Mouse (Mus musculus) adrenal gland, adult 8-10 months (tissue): Measurements from ENCODE around the gene Ctnna2. TPM values are rescaled to one million over a fixed set of nuclear protein-coding genes. Genes with fewer than 3 reads are reported as not detected.

Experiments used
- DNase-seq: peaks from one replicate; pipeline ENCODE4 v3.0.0; 2022
- total RNA-seq, 4 experiments: library from RNA; stranded (reverse); gene quantifications; 2 replicates each; pipeline ENCODE4 v1.2.4; 2022

Ctnna2 gene
- total RNA-seq, 4 experiments from 2014 or later: 2.5 to 5.5 (median 3.8) TPM

DNA sequence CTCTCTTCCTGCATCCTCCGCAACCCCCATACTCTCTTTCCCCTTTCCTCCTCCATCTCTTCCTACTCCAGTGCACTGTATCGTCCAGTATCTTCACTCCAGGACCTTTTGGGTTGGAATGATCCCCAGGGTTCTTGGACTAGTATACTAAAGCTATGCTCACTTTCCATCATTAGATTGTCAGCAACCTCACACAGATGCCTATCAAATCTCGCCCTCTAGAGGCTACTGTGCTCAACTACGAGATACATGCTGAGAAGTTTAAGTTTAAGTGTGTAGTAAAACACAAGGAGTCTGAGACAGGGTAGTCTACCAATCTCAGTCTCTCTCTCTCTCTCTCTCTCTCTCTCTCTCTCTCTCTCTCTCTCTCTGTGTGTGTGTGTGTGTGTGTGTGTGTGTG, 396.9 kb downstream of the Ctnna2 start:
- DNase-seq: no peak

DNA sequence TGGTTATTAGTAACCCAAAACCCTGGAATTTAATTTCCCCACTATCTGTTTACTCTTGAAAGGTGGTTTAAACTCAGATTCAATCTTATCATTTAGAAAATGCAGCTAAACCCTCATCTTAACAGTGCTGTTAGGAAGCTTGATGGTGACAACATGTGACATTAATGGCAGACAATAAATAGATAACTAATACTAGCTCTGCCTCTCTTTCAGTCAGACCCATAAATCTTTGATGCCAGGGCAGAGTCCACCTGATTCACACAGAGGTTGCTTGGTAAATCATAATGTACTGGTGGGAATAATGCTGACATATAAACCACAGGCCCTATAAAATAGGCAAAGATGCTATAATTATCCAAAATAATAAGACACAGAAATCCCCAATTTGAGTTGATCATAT, 398.6 kb downstream of the Ctnna2 start:
- no peak for DNase-seq

- no peak for DNase-seq
Measured at GRCm38 (mm10) chr6:77578612-77579011, 400.9 kb downstream of the Ctnna2 start.

GRCm38 (mm10) chr6:77577585-77577984, 401.9 kb downstream of the Ctnna2 start:
- DNase-seq: no peak

DNA sequence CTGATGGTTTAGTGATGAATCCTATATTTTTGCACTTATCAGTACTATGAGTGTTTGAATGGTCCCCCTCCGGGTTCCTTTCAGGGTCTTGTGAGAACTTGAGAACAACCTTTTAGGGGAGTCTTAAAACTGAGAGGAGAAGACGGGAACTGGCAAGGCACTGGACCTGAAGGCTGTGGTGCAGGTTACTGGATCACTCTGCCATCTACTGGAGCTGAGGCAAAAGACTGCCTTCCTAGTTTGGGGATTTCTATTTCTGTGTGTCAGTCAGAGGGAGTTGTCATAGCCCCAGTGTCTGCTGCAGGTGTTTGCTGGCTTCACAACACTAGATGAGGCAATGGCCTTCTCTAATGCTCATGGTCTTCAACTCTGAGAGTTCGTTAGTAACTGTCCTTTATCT, 406.9 kb downstream of the Ctnna2 start:
- no peak for DNase-seq

GRCm38 (mm10) chr6:77569851-77570250, 409.6 kb downstream of the Ctnna2 start:
- no peak for DNase-seq

GRCm38 (mm10) chr6:77556181-77556580, 423.3 kb downstream of the Ctnna2 start:
- no peak for DNase-seq

DNA sequence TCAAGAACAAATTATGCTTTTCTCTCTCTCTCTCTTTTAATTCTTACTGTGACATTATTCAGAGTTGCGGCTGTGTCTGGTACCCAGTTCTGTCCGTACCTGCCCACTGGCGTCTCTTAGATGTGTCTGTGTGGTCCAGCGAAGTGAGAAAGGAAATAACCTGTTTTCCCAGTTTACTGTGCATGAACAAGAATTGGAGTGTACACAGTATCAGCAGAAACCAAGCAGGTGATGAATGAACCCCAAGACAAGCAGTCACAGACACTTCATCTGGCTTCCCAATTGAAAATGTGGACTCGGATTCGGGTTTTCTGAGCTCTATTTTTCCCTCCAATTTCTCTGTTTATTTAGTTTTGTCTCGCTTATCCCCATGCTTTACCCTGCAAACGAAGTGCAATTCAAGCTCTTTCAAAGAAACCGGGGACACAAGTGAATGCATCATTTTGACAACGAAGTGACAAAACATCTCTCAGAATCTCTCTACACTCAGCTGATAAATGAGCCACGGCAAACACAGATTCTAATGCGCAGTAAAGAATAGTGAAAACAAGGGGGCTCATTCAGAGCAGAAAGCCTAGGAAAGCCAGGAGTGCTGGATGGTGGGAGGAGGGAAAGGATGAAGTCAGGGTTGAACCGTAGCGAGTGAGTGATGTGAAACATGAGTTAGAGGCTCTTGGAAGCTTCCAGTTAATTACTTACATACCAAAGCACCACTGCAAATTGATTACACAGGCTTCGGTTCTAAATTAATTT, 442.3 kb downstream of the Ctnna2 start:
- no peak for DNase-seq

DNA sequence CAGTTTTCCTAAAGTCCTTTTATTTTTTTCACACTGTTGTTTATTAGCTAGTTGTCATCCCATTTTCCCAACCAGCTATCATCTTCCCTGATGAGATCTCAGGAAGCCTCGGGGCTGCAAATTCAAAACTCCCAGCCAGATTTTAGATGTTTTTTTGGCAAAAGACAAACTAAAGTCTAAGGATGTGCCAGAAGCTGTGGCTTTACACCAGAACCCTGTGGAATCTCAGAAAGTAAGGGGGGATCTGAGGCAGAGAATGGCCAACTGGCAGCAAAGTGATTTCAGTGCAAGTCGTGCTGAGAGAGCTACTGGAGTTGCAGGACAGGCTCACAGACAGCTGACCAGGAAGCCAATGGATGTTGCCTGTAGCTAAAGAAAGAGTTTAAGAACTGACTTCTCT, 451.9 kb downstream of the Ctnna2 start:
- DNase-seq: no peak

- no peak for DNase-seq
Measured at GRCm38 (mm10) chr6:77521836-77522235, 457.7 kb downstream of the Ctnna2 start.

- no peak for DNase-seq
Measured at GRCm38 (mm10) chr6:77516515-77516914, 463.0 kb downstream of the Ctnna2 start.

- no peak for DNase-seq
Measured at GRCm38 (mm10) chr6:77511805-77512204, 467.7 kb downstream of the Ctnna2 start.

GRCm38 (mm10) chr6:77491721-77492120, 487.8 kb downstream of the Ctnna2 start:
- DNase-seq: no peak

- DNase-seq: no peak
Measured at GRCm38 (mm10) chr6:77486658-77487057, 492.8 kb downstream of the Ctnna2 start.

- DNase-seq: no peak
Measured at GRCm38 (mm10) chr6:77482081-77482480, 497.4 kb downstream of the Ctnna2 start.

GRCm38 (mm10) chr6:77475354-77475753, 504.1 kb downstream of the Ctnna2 start:
- peak; percentile 67 for DNase-seq

- no peak for DNase-seq
Measured at GRCm38 (mm10) chr6:77473256-77473655, 506.2 kb downstream of the Ctnna2 start.

DNA sequence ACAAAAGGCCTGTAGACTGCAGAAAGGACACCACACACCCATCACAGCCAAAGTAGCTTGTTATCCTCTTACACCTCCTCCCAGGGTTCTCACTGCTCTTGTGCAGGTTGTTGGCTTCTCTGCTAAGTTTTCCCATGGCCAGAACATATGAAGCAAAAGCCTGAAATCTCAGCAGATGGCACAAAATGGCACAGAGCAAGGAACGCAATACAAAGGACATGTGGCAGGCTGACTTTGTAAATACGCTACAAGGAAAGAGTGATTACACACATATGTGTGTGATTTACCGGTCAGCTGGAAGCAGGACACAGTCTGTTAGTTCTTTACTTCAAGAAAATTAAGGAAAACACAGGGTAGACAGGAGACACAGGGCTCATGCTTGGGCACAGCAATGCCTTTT, 511.4 kb downstream of the Ctnna2 start:
- no peak for DNase-seq

DNA sequence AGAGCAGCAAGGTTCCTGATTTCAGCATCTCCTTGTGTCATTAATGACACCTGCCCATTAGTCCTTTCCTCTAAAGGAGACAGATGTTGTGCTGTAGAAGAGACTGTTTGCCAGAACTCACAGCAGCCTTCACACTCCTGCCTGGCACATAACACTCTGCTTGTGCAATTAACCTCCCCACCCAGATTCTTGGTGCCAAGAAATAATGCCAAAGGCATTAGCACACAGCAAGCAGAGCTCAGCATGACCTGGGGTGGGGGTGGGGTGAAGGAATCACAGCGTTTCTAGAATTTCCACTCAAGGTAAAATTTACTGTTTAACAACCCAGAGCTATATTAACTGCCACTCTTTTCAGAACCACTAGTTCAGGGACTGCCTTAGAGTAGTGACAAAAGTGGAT, 516.8 kb downstream of the Ctnna2 start:
- DNase-seq: peak; percentile 13

- no peak for DNase-seq
Measured at GRCm38 (mm10) chr6:77457919-77458318, 521.6 kb downstream of the Ctnna2 start.

DNA sequence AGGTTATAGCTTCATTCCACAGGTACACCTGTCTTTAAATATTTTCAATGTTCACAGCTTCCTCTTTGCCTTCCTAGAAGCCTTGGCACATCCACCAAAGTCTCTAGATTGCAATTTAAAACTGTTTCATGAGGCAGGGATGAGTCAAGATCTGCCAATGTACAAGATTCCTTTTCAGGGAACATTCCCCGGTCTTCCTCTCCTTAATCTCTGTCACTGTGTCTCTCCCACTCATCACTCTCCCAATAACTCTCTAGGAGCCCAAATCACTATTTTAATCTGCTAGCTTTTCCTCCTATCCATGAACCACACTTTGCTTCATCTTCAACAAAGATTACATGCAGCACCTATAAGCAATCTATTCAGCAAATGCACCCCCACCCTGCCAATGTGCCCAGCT, 532.6 kb downstream of the Ctnna2 start:
- no peak for DNase-seq

- no peak for DNase-seq
Measured at GRCm38 (mm10) chr6:77443906-77444305, 535.6 kb downstream of the Ctnna2 start.

GRCm38 (mm10) chr6:77441051-77441450, 538.4 kb downstream of the Ctnna2 start:
- no peak for DNase-seq

- DNase-seq: no peak
Measured at GRCm38 (mm10) chr6:77430381-77430780, 549.1 kb downstream of the Ctnna2 start.

- DNase-seq: no peak
Measured at GRCm38 (mm10) chr6:77425746-77426145, 553.8 kb downstream of the Ctnna2 start.
